Mouse (Mus musculus) brown adipose tissue, adult 24 weeks (tissue): Measurements from ENCODE around the gene Ppp1r3a. TPM values are rescaled to one million over a fixed set of nuclear protein-coding genes. Genes with fewer than 3 reads are reported as not detected.

ENCODE experiments used
- H3K27ac ChIP-seq: fragments of 200-500 bp; replicated peaks from 2 replicates; pipeline ENCODE4 v1.5.1; 2012; ENCODE audit warnings: low read depth, mild to moderate bottlenecking, low read length
- H3K4me1 ChIP-seq: fragments of 200-500 bp; 2 replicates; pipeline ENCODE4 v1.6.1; 2012; ENCODE audit warnings: low read length, mixed read lengths; ENCODE audit not compliant: control insufficient read depth, insufficient read depth, insufficient read length
- H3K4me3 ChIP-seq: fragments of 200-500 bp; 2 replicates; pipeline ENCODE4 v1.5.1; 2012; ENCODE audit warnings: low read depth, mild to moderate bottlenecking, low read length, moderate library complexity; ENCODE audit not compliant: insufficient read depth
- polyA plus RNA-seq: library from polyadenylated mRNA; stranded (reverse); fragments of >200 nt; gene quantifications from 2 replicates; pipeline ENCODE4 v1.2.4, GENCODE M21; 2012; ENCODE audit not compliant: missing spikeins, insufficient read depth, insufficient read length

The Ppp1r3a gene
- polyA plus RNA-seq = 1.2 and 3.8 TPM in 2 replicates

DNA sequence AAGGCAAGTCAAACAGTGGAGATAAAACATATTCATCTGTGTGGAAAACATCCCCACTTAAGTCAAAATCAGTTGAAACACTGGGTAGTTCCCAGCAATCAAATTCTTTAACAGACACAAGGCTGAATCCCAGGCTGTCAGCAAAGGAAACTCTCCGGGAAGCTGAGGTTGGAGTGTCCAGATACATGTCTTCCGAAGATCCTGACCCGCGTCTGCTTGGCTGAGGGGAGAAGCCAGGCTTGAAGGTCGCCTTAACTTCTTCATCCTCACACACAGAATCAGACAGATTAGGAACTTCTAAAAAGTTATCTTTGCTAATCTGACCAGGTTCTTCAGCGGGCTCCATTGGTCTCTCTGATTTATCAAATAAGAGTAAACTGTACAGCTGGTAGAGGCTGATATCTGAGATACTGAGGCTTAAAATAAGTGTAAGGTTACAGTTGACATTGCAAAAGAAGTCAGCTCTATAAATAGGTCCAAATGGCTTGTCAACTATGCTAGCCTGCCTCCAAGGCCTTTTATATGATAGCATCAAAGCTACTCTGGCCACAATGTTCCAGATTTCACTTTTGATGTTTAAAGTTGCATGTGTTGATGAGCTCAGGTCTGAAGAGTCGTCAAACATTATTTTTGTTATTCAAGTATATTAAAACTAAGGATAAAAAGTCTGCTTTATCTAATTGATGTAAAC, at the start of gene Ppp1r3a:
Ppp1r3a (minus strand) TSS at position 374 of the 691 bp plus-strand sequence.
- no peak within 1 kb of the TSS for H3K27ac ChIP-seq
- H3K4me1 ChIP-seq = no peaks in the 10 kb centered on the region
- H3K4me3 ChIP-seq = no peak within 1 kb of the TSS

DNA sequence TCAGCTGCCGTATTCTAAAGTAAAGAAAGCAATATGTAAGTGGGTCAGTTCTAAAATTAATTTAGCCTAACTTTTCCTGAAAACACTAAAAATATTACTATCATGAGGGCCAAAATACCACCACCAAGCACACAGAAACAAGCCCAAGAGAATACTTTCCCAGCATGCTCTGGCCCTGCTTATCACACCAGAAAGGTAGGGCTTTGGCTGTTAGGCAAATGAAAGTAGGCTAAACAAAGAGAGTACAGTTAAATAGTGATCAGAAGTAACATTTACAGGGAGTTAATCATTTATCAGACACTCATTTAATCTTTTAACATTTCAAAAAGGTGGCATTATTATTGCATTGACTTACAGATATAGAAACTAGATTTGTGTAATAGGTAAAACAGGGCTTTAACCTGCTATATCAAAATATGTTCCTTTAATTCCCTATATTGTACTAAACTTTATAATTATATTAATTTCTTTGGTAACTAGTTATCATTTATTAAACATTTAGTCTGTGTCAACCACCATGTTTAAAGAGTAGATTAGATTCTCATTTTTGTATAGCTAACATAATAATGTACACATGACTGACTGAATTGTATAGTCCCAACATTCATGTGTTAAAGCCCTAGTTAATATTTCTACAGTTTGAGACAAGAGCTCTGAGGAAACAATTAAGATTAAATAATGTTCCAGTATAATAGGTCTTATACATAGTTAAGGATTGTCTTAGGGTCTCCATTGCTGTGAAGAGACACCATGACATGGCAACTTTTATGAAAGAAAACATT, 32.3 kb upstream of the Ppp1r3a start:
- no peak overlapping the region for H3K4me3 ChIP-seq

DNA sequence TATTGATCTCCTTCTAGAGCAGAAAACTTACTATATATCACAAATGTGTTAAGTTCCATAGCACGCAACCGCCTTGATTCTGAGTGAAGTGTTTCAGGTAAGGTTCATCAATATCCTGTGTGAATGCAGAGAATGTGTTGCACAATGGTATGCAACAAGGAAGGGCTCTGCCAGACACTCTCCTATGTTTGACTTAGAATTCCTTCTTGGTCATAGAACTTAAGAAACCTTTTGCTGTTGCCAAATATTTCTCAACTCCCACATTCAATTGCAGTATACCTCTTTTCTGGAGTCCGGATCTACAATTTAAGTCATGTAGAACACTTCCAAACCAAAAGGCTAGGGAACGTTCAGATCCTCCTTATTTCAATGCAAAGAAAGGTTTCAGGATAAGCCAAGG, 22.8 kb upstream of the Ppp1r3a start:
- Histone ChIP-seq H3K4me3 (no peak overlapping the region), H3K27ac (no peak overlapping the region), H3K4me1 (no peaks in the 10 kb centered on the region)

More for the DNA sequence above, 32.3 kb upstream of the Ppp1r3a start:
- Histone ChIP-seq H3K4me1 (no peaks in the 10 kb centered on the region), H3K27ac (no peak overlapping the region)

DNA sequence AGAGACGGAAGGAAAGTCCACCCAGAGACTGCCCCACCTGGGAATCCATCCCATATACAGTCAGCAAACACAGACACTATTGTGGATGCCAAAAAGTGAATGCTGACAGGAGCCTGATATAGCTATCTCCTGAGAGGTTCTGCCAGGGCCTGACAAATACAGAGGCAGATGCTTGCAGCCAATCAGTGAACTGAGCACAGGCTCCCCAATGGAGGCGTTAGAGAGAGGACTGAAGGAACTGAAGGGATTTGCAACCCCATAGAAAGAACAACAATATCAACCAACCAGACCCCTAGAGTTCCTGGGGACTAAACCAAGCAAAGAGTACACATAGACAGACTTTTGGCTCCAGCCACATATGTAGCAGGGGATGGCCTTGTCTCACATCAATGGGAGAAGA, 16.6 kb upstream of the Ppp1r3a start:
- Histone ChIP-seq H3K4me1 (no peaks in the 10 kb centered on the region), H3K4me3 (no peak overlapping the region), H3K27ac (no peak overlapping the region)

DNA sequence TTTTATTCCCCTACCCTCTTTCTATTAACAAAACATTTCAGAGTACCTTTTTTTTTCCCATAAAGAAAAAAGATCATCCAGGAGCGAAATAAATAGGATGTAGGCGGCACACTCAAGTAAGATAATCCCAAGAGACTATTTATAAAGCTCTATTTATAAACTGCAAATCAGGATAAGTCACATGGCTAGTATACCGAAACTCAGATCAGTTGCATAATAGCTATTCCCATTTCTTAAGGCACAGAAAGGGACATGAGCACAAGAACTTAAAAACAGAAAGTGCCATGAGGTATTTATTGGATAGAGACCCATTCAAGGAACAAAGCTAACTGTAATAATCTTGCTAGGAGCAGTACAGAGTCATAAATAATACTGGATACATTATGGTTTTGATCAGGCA, 2.4 kb upstream of the Ppp1r3a start:
- Histone ChIP-seq H3K4me3 (no peak overlapping the region), H3K27ac (no peak overlapping the region), H3K4me1 (no peaks in the 10 kb centered on the region)

DNA sequence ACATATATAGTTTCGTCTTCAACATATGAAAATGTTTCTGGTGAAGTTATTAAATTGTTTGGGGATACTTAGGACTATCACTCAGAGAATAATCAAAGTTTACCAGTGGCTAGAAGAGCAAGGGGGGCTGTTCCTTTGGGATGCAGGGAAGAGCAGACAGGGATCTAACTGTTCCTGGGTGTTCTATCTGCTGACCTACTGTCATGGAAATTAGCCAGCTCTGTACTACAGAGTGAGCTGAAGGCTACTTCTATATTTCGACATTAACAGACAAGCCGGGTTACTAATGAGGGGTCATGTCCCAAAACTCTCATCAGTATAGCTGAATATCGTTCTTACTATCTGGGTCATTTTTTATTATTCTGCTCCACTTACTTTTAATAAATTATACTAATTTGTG, 1.6 kb downstream of the Ppp1r3a start:
- H3K27ac ChIP-seq = no peak overlapping the region
- no peaks in the 10 kb centered on the region for H3K4me1 ChIP-seq
- no peak overlapping the region for H3K4me3 ChIP-seq

DNA sequence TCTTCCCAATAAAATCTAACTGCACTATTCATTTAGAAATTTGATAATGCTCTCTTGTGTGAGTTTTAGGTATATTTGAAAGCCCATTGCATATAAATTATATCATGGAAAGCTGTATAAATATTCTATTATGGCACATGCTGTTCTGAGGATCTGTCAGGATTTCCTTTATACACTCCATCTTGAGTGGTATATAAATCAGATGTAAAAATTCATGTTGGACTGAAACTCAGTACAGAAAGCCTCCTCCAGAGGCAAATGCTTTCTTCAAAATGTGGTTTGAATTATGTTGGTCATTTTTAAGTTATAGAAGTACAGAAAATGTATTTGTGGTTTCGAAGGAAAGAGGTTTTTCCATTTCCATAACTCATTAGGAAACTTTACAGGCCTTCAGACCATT, 2.9 kb downstream of the Ppp1r3a start:
- H3K4me1 ChIP-seq = no peaks in the 10 kb centered on the region
- H3K4me3 ChIP-seq = no peak overlapping the region
- H3K27ac ChIP-seq = no peak overlapping the region

DNA sequence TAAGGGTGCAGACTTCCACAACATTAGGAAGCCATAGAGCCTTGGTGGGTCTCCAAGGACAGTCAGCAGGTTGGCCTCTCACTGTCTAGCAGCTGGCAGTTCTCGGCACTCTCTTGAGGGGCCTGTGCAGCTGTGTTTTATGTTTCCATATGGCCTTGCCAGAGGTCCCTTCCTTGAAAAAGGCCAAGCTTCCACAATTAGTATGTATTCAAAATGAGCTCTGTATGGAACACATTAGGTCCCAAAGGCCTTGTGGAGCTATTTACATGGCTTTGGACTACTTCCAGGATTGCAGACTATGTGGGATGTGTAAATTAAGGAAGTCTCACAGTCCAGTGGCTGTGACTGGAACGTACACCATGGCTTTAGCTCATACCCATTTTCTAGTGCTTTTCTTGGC, 8.1 kb downstream of the Ppp1r3a start:
- no peak overlapping the region for H3K4me3 ChIP-seq
- H3K27ac ChIP-seq = no peak overlapping the region
- no peaks in the 10 kb centered on the region for H3K4me1 ChIP-seq

DNA sequence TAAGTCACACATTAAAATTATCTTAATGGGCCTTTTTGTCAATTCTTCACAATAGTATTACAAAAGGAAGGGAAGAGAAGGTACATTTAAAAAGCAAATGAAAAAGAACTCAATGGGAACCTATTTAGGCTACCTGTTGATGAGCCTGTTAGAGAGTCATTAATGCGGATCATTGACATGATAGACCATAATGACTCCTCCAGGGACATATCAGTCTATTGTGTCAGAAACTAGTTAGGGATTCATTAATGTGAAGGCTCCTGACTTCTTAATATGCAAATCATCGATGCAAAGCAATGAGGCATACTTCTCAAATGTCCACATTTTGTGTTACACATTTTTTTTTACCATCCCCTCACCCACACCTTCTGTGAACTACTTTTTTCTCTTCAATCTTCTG, 19.1 kb downstream of the Ppp1r3a start:
- Histone ChIP-seq H3K4me1 (no peaks in the 10 kb centered on the region), H3K27ac (no peak overlapping the region), H3K4me3 (no peak overlapping the region)

DNA sequence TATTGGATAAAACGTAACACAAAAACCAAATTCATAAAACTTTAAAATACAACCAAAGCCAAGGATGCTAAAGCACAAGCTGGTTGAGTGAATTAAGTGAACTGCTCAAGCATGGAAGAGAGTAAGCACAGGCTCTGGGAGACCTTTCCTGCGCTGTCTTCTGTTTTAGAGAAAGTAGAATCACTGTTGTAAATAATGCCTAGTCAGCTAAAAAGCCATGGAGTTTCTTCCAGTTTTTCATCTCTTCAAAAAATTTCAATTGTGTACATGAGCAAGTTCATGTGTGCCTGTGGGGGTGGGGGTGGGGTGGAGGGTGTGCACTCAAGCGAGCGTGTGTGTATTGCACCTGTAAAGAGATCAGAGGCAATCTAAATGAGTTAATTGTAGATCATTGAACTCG, 24.1 kb downstream of the Ppp1r3a start:
- no peaks in the 10 kb centered on the region for H3K4me1 ChIP-seq
- no peak overlapping the region for H3K27ac ChIP-seq
- H3K4me3 ChIP-seq = no peak overlapping the region

DNA sequence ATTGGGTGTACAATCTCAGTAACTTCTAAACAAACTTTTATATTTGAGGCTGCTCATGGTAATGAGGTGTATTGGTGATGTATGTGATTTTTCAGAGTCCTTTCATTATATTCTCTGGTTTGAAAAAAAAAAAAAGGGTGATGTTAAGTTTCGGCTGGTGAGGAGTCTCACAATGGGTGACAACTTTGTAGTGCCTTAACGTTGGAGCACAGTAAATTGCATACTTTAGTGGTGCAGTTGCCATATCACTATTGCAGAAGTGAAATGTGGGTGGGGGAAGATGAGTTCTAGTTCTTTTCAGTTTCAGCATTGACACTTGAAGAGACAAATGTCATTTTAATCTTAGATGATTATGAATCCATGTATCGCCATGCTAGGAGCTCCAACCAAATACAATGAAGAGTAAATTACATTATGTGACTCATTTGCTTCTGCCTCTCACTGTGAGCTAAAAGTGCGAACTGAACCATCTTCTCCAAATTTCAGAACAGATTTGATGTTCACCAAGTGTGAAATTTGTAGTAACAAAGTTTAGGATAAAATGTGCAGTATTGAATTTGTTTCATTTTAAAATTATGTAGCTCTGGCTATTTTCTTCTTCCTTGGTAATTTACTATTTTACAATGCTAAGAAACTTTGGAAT, 34.2 kb downstream of the Ppp1r3a start:
- Histone ChIP-seq H3K27ac (no peak overlapping the region), H3K4me3 (no peak overlapping the region)

DNA sequence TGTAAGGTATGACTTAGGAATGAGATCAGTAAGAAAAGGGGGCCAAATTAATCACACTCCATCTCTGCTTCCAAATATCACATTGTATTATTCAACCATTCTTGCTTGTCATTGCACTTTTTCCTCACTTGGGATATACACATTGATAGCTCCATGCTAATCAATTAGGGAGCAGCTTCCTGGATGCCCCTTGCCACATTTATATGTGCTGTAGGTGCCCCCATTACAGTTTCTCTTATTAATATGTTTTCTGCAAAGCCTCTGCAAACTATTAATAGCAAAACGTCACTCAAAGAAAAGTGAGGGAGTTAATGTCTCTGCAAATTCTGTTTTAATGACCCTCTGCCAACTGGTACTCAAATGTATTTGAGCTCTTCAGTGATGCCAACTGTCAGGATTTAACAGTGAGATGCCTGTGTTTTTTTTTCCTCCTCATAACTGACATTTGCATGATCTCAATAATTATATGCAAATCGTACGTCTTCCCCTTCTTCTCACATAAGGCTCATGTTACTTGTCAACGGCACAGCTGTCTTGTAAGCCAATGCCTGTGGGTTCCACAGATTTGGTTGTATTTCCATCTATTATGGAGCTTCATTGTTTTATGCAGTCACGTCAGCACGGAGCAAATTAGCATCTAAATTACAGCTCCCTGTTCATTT, 34.8 kb downstream of the Ppp1r3a start:
- H3K27ac ChIP-seq = no peak overlapping the region
- H3K4me3 ChIP-seq = no peak overlapping the region

More for the DNA sequence above, 34.2 kb downstream of the Ppp1r3a start:
- no peaks in the 10 kb centered on the region for H3K4me1 ChIP-seq

DNA sequence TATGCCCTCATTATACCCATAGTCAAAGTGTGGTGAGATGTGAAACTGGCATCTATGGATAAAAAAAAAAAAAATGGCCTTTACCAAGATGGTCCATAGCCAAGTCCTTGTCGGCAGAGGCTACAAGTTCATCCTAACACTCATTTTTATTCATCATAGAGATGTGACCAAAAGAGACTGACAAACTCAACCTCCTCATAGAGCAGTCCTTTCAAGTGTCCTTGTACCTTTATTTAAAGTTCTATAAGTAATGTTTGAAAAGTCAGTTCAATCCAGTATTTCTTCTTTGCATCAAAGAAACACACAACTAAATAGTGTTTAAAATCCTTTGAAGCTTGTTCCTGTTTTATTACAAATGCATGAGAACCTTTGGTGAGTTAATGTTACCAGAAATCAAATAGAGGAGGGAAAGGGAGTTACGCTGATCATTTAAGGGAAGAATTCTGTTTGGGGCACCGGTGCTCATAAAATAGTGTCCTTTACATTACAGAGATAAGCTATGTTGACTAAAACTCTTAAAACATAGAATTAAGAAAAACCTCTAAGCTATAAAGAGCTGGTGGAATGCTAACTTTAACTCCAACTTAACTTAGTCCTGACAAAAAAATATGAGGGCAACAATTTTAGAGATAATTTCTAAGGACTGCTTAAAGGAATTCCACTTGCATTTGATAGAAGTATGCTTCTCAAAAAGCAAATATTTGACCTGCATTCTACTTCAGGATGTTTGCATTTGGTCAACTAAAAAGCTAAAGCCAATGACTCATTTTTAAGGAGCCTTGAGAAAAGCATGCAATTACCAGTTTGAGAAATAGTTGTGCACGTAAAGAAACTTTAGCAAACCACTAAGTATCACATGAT, 39.7 kb downstream of the Ppp1r3a start:
- H3K4me1 ChIP-seq = no peaks in the 10 kb centered on the region

More for the DNA sequence above, 34.8 kb downstream of the Ppp1r3a start:
- H3K4me1 ChIP-seq = no peaks in the 10 kb centered on the region

DNA sequence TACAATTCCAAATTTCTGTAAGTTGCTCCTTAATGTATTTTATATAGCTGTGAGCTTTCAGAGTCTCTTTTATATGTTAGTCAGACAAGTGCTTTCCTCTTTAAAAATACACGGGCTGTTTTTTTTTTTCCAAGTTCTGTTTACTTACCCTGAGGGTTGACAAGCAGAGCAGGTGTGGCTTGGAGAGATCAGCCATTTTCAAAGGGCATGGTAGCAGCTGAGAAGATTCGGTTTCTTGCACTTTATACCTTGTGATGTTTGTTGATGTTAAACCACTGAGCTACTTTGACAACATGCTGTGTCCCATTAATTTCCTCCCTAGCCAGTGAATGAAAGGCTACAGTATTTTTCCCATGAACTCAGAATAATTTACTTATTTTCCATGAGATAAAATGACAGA, 42.9 kb downstream of the Ppp1r3a start:
- no peaks in the 10 kb centered on the region for H3K4me1 ChIP-seq
- no peak overlapping the region for H3K27ac ChIP-seq
- H3K4me3 ChIP-seq = no peak overlapping the region

More for the DNA sequence above, 39.7 kb downstream of the Ppp1r3a start:
- H3K4me3 ChIP-seq = no peak overlapping the region
- no peak overlapping the region for H3K27ac ChIP-seq
